Mouse (Mus musculus) gastrocnemius, postnatal 14 days (tissue): ENCODE results near the gene Pde4b. TPM values are rescaled to one million over a fixed set of nuclear protein-coding genes. Genes with fewer than 3 reads are reported as not detected.

Source experiments
- DNase-seq: peaks from one replicate; pipeline ENCODE4 v3.0.0; 2021; ENCODE audit warnings: mixed read lengths
- intact Hi-C: fragments of 180-260 bp; cut with DNase I; formaldehyde crosslinking; loops from one replicate; pipeline ENCODE4 v1.15.1; 2025; ENCODE audit warnings: low total_unique reads
- total RNA-seq, 2 experiments: library from RNA; stranded (reverse); gene quantifications; 2 replicates each; pipeline ENCODE4 v1.2.3; 2021

Gene Pde4b
- total RNA-seq, 2 experiments from 2014 or later, result 28.8 to 39.4 TPM

DNA sequence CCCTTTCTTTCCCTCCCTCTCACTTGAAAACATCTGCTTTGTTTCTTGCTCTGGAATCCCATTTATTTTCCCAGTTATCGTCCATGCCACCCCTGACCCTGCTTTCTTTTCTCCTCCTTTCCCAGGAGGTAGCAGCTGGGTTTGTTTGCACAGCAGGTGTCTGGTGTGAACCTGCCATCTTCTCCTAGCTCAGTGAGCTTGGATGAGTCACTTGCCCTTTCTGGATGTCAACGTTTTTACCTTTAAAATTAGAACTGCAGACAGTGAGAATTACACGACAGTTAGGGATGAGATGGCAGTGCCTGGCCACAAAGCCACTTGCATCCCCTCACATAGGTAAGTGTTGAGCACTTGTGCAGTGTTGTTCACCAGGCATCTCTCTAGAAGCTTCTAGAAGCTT, 84.3 kb downstream of the Pde4b start:
- intact Hi-C loops, result no loop called here
- no peak for DNase-seq

- intact Hi-C loops, result no loop called here
- DNase-seq, result no peak
Measured at GRCm38 (mm10) chr4:102172711-102173213, 85.4 kb downstream of the Pde4b start.

GRCm38 (mm10) chr4:102175985-102176384, 88.6 kb downstream of the Pde4b start:
- intact Hi-C loops, result no loop called here
- no peak for DNase-seq

- intact Hi-C loops, result no loop called here
- DNase-seq, result no peak
Measured at GRCm38 (mm10) chr4:102177258-102177657, 89.9 kb downstream of the Pde4b start.

DNA sequence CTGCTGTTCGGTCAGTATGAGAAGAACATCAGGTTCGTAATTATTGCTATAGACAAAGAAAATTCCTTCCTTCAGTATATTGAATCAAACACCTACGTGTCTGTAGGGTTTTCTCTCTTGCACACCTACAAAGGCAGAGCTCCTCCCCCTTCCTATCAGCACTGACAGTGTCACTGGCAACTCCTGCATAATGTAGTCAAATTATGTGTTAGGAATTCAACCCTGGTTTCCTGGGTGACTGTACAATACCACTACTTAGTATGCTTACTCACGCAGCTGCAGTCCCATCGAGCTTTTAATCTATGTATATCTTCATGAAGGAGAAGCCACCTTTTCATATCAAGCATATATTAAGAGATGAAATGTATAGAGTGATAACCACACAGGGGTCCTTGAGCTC, 99.5 kb downstream of the Pde4b start:
- intact Hi-C loops, result no loop called here
- no peak for DNase-seq

DNA sequence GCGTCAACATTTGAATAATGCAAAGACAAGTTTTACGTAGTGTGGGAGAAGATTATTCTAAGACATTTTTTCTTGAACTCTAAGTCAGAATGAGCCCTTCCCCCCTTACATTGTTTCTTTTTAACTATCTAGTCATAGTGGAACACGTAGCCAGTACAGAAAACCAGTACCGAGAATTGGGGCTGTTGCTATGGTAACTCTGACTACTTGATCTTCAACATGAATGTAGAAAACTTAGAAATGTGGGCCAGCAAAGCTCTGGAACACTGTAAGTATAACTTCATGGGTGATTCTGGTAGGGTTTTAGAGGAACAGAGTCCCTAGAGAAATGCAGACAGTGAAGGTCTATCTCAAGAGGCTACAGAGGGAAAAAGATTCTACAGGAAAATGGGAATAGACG, 110.4 kb downstream of the Pde4b start:
- intact Hi-C loops, result no loop called here
- DNase-seq, result no peak

GRCm38 (mm10) chr4:102209773-102210172, 122.4 kb downstream of the Pde4b start:
- intact Hi-C loops, result no loop called here
- no peak for DNase-seq

GRCm38 (mm10) chr4:102226700-102227099, 139.4 kb downstream of the Pde4b start:
- intact Hi-C loops, result loop anchor here (5.0 kb wide), 1 partner anchor 256 kb away; no protein-coding TSS in a partner anchor
- no peak for DNase-seq

GRCm38 (mm10) chr4:102228953-102229586, 141.7 kb downstream of the Pde4b start:
- intact Hi-C loops, result loop anchor here (5.0 kb wide), 1 partner anchor 253 kb away; no protein-coding TSS in a partner anchor

DNA sequence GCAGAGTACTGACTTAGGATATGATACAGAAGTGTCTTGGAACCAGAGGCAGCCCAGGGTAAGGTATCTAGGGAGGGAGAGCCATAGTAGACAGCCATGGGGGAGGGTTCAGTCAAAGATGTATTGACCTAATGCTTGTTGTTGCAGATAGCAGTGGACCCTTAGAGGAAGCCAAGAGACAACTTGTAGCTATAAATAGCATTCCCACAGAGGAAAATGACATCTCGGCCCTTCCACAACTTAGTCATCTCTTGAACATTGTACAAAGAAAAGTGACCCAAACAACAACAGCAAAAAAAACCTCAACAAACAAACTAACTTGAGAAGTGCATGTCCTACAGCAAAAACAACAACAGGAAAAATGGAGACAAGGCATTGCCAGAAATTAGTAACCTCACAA, 143.6 kb downstream of the Pde4b start:
- intact Hi-C loops, result loop anchor here (5.0 kb wide), 1 partner anchor 421 kb away; no protein-coding TSS in a partner anchor

More at GRCm38 (mm10) chr4:102228953-102229586, 141.7 kb downstream of the Pde4b start:
- DNase-seq, result peak; percentile 32

GRCm38 (mm10) chr4:102233633-102234032, 146.3 kb downstream of the Pde4b start:
- DNase-seq, result no peak
- intact Hi-C loops, result loop anchor here (5.0 kb wide), 1 partner anchor 419 kb away; no protein-coding TSS in a partner anchor

More for the DNA sequence above, 143.6 kb downstream of the Pde4b start:
- DNase-seq, result no peak

GRCm38 (mm10) chr4:102235151-102235550, 147.8 kb downstream of the Pde4b start:
- intact Hi-C loops, result no loop called here
- no peak for DNase-seq

DNA sequence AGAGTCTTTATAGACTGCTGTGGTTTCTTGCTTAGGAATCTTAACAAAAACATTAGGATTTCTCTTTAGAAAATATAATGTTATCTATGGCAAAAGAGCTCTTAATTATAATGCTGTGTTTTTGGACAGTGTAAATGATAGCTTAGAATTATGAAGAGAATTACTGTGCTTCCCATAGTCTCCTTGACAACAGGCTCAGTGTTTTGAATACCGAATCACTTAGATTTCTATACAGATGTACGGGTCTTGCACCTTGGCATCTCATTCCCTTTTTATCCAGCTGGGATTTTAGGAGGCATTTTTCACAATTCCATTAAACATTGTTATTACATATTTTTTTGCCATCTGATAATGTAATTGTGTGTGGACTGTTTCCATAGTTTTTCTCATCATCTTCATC, 151.8 kb downstream of the Pde4b start:
- intact Hi-C loops, result no loop called here
- no peak for DNase-seq

DNA sequence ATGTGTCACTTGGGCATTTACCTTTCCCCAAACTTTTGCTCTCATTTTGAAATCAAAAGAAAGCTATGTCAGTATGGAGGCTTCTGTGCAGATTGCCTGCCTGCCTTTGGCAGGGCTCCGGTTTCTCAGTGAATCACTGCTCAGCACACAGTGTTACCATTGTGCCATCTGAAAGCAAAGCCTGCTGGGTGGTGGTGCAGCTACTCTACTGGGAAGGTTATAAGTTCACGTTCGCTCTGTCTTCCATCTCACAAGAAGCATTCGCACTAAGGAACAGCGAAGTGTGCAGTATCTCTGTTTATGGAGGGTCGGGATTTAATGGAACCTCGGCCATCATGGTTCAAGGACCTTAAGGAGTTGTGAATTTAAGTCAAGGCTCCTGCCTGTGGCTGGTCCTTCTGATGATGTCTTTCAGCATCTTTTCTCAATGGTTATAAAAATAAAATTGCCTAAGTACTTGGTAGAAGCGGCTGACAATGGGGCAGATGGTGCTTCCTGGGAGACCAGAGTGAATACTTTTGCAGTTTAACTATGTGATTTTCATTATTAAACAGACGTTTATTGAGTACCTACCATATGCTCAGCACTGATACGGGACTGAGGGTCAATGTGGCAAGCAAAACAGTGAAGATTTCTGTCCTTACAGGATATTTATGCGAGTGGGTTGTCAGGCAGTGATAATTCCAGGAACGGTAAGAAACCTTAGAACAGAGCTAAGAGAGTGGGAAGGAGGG, 152.5 kb downstream of the Pde4b start:
- intact Hi-C loops, result no loop called here
- no peak for DNase-seq

DNA sequence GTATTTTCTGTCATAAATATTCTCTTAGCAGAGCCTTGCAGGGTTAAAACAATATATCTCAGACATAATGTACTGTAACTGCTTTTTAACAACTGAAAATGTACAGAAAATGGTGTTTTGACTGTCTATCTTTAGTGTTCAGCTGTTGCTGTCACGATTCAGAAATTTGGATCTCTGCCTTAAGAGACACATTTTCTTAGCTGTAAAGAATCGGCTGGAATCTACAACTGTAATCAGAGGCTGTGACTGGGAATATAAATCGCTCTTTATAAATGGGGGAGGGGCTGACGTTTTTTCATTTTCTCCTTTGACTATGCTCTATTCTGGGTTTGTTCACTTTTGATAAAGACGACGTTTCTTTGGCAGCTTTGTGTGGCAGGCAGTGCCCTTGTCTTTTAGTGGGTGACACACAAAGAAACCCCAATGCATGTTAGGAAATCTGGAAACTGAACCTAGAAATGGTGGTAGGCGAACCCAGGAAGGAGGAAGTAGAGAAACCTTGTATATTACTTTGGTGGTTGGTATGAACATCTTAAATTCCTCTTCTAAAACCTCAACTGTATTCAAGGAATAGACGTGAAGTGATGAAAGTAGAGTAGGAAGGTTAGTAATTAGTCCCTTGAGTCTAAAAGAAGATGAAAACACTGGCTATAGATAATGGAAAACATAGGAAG, 153.5 kb downstream of the Pde4b start:
- intact Hi-C loops, result no loop called here
- no peak for DNase-seq

- no peak for DNase-seq
- intact Hi-C loops, result no loop called here
Measured at GRCm38 (mm10) chr4:102253994-102254393, 166.7 kb downstream of the Pde4b start.

DNA sequence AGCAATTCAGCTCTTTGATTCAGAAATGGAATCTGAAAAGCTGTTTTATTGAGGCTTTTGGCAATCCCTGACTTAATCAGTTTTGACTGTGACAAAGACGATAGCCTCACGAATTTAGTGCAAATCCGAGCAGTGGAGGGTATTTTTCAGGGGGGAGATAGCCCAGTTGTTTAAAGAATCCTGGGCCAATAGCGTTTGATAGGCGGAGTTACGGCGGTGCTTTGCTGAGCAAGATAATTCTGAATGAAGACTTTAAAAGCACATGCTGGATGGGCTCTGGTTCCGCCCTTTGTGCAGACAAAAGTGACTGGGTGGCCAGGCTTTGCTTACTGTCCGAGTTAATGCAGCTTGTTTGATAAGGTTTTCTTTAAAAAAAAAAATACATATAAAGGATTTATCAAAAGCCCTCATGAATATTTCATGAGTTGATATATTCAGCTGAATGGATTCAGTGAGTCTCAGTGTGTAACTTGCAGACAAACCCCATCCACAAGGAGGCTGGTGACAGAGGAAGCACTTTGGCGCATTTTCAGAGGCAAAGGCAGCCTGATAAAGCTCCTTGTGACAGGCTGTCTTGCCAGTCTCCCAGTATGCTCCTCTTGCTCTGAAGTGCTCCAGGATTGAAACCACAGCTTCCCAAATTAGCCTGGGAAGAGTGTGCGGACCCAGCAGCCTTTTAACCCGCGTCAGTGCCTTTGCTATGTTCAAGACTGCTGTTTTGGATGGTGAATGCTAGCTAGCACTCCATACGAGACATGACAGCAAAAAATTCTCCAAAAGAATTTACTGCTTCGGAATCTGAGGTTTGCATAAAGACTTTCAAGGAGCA, 167.3 kb downstream of the Pde4b start:
- DNase-seq, result no peak
- intact Hi-C loops, result no loop called here

DNA sequence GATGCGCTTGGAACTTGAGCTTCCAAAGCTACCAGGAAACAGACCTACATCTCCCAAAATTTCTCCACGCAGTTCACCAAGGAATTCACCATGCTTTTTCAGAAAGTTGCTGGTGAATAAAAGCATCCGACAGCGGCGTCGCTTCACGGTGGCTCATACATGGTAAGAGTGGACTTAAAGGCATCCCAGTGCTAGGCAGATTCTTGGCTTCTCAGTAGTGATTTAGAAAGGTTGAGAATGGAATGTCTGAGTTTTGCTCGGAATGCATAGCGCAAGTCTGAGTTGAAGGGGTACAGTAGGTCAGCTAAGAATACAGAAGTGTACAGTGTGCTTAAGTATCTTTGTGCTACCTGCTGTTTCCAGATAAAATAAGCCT, 167.9 kb downstream of the Pde4b start:
- no peak for DNase-seq
- intact Hi-C loops, result no loop called here

DNA sequence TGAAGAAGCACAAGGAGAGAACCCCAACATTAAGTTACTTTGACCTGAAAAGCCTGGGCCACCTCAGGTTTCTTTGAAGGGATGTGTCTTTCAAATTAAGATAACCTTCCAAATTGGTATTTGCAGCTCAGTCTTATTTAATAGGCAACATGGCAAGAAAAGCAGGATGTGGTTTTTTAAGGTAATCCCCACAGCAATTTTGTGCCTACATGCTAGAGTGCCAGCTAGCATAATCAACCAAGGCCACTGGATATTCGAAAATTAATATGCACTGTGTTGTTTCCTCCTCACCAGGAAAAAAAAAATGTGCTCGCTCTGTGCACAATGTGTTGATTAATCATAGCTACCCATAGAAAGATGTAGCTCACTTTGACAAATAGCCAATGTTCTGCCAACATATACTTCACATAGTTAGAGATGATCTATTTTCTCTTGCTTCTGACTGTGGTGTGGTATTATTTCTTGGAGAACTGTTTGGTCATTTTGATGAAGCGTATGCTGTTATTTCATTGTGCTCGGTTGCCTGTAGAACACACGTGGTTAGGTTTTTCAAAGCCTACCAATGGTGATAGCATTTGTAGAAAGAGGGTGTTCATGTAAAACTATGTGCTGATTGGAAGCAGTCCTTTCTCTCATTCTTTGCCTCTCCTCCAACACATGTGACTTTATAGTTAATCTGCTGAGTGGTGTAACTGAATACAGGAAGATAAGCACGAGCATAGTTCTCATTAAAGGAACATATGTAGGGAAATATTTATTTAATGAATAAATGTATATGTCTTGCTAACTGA, 169.0 kb downstream of the Pde4b start:
- intact Hi-C loops, result no loop called here
- DNase-seq, result no peak
